Mouse (Mus musculus) midbrain, embryonic 10.5 days (tissue): ENCODE results near the gene Magoh. TPM values are rescaled to one million over a fixed set of nuclear protein-coding genes. Genes with fewer than 3 reads are reported as not detected.

Source experiments
- DNase-seq: peaks from one replicate; pipeline ENCODE4 v3.0.0-alpha.2; 2017; ENCODE audit warnings: low spot score
- H3K27ac ChIP-seq: fragments of 300-500 bp; sonication (generic); replicated peaks from 2 replicates; pipeline ENCODE4 v1.5.1; 2016; ENCODE audit warnings: mild to moderate bottlenecking
- H3K27me3 ChIP-seq: fragments of 300-500 bp; sonication (generic); 2 replicates; pipeline ENCODE4 v1.6.1; 2016; ENCODE audit warnings: low read depth, mild to moderate bottlenecking; ENCODE audit not compliant: poor library complexity, severe bottlenecking
- H3K36me3 ChIP-seq: fragments of 300-500 bp; sonication (generic); 2 replicates; pipeline ENCODE4 v1.6.1; 2016; ENCODE audit warnings: mild to moderate bottlenecking, moderate library complexity
- H3K4me1 ChIP-seq: fragments of 300-500 bp; sonication (generic); 2 replicates; pipeline ENCODE4 v1.6.1; 2016
- H3K4me3 ChIP-seq: fragments of 300-500 bp; sonication (generic); 2 replicates; pipeline ENCODE4 v1.5.1; 2016; ENCODE audit warnings: mild to moderate bottlenecking, moderate library complexity
- H3K9me3 ChIP-seq: fragments of 300-500 bp; sonication (generic); replicated peaks from 2 replicates; pipeline ENCODE4 v1.6.1; 2016; ENCODE audit warnings: mild to moderate bottlenecking
- WGBS: fragments of 180-500 bp; shearing (Covaris S2); methylation state at CpG from one replicate; pipeline ENCODE4 v1.1.7; 2016; 5-methylcytosine and 5-hydroxymethylcytosine counted together
- polyA plus RNA-seq: library from polyadenylated mRNA; unstranded; fragments of >200 nt; fragmentation: Nextera tagmentation; extraction: Ambion mirVana; gene quantifications from 2 replicates; pipeline ENCODE4 v1.2.1, GENCODE M21; 2016

Magoh gene
- polyA plus RNA-seq, 1 experiment from 2014 or later = 263 TPM

- H3K4me1 ChIP-seq = no peaks in the 10 kb centered on the region
- H3K4me3 ChIP-seq = no peak overlapping the region
- H3K36me3 ChIP-seq = peaks cover 64% of the 10 kb centered on the region
- no peak overlapping the region for H3K27ac ChIP-seq
- no peaks in the 10 kb centered on the region for H3K9me3 ChIP-seq
- no peak for DNase-seq
- H3K27me3 ChIP-seq = no peaks in the 10 kb centered on the region
- 90% methylated on average over 5 of the region's 5 CpGs for WGBS
Measured at GRCm38 (mm10) chr4:107899211-107899927, 19.8 kb downstream of the Magoh start.

- H3K36me3 ChIP-seq = peaks cover 64% of the 10 kb centered on the region
- no peak for DNase-seq
- WGBS = 88% methylated on average over 3 of the region's 3 CpGs
Measured at GRCm38 (mm10) chr4:107900206-107900605, 20.7 kb downstream of the Magoh start.

GRCm38 (mm10) chr4:107904252-107904651 lies 24.7 kb downstream of the Magoh start:
- no peak for DNase-seq
- 94% methylated on average over 10 of the region's 10 CpGs for WGBS

More at GRCm38 (mm10) chr4:107900206-107900605, 20.7 kb downstream of the Magoh start:
- no peaks in the 10 kb centered on the region for H3K9me3 ChIP-seq
- no peak overlapping the region for H3K4me3 ChIP-seq
- H3K4me1 ChIP-seq = no peaks in the 10 kb centered on the region
- H3K27me3 ChIP-seq = no peaks in the 10 kb centered on the region
- no peak overlapping the region for H3K27ac ChIP-seq

GRCm38 (mm10) chr4:107906561-107906960 lies 27.0 kb downstream of the Magoh start:
- no peak for DNase-seq
- H3K4me3 ChIP-seq = no peak overlapping the region
- no peak overlapping the region for H3K27ac ChIP-seq
- no peaks in the 10 kb centered on the region for H3K9me3 ChIP-seq
- 90% methylated on average over 9 of the region's 9 CpGs for WGBS
- H3K27me3 ChIP-seq = no peaks in the 10 kb centered on the region
- H3K4me1 ChIP-seq = no peaks in the 10 kb centered on the region
- peaks cover 88% of the 10 kb centered on the region for H3K36me3 ChIP-seq

More at GRCm38 (mm10) chr4:107904252-107904651, 24.7 kb downstream of the Magoh start:
- peaks cover 65% of the 10 kb centered on the region for H3K36me3 ChIP-seq
- H3K4me3 ChIP-seq = no peak overlapping the region
- H3K27ac ChIP-seq = no peak overlapping the region
- H3K9me3 ChIP-seq = no peaks in the 10 kb centered on the region
- H3K4me1 ChIP-seq = no peaks in the 10 kb centered on the region
- no peaks in the 10 kb centered on the region for H3K27me3 ChIP-seq

GRCm38 (mm10) chr4:107910020-107910419 lies 30.5 kb downstream of the Magoh start:
- Histone ChIP-seq H3K27ac (no peak overlapping the region), H3K27me3 (no peaks in the 10 kb centered on the region), H3K4me3 (no peak overlapping the region), H3K36me3 (peaks cover 85% of the 10 kb centered on the region), H3K4me1 (no peaks in the 10 kb centered on the region), H3K9me3 (no peaks in the 10 kb centered on the region)
- DNase-seq = no peak
- 91% methylated on average over 4 of the region's 4 CpGs for WGBS

GRCm38 (mm10) chr4:107920336-107920735 lies 40.8 kb downstream of the Magoh start:
- WGBS = 93% methylated on average over 2 of the region's 2 CpGs
- H3K9me3 ChIP-seq = no peaks in the 10 kb centered on the region
- H3K4me3 ChIP-seq = no peak overlapping the region
- DNase-seq = no peak
- no peak overlapping the region for H3K27ac ChIP-seq
- no peaks in the 10 kb centered on the region for H3K27me3 ChIP-seq
- peaks cover 18% of the 10 kb centered on the region for H3K4me1 ChIP-seq
- peaks cover 9% of the 10 kb centered on the region; the same call in 1 of the 2 replicates for H3K36me3 ChIP-seq

GRCm38 (mm10) chr4:107921152-107921695 lies 41.7 kb downstream of the Magoh start:
- Histone ChIP-seq H3K9me3 (no peaks in the 10 kb centered on the region), H3K27ac (no peak overlapping the region), H3K27me3 (no peaks in the 10 kb centered on the region), H3K4me3 (no peak overlapping the region), H3K36me3 (peaks cover 9% of the 10 kb centered on the region; the same call in 1 of the 2 replicates), H3K4me1 (peaks cover 18% of the 10 kb centered on the region)
- WGBS = 93% methylated on average over 8 of the region's 8 CpGs
- no peak for DNase-seq

- no peaks in the 10 kb centered on the region for H3K9me3 ChIP-seq
- H3K27me3 ChIP-seq = no peaks in the 10 kb centered on the region
- no peak for DNase-seq
- 0 out of 2 replicates have a peak overlapping the region, but pooled peaks have one; percentile 23 for H3K27ac ChIP-seq
- WGBS = 71% methylated on average over 4 of the region's 4 CpGs
- H3K4me3 ChIP-seq = peak overlapping the region; percentile 87
- H3K36me3 ChIP-seq = peaks cover 9% of the 10 kb centered on the region; the same call in 1 of the 2 replicates
- peaks cover 18% of the 10 kb centered on the region for H3K4me1 ChIP-seq
Measured at GRCm38 (mm10) chr4:107921952-107922351, 42.4 kb downstream of the Magoh start.

- peak within 1 kb of the TSS; percentile 92 for H3K27ac ChIP-seq
- H3K4me1 ChIP-seq = peaks cover 18% of the 10 kb centered on the region
- peak; percentile 96 for DNase-seq
- WGBS = 2% methylated on average over 38 of the region's 38 CpGs
- H3K36me3 ChIP-seq = peaks cover 9% of the 10 kb centered on the region; the same call in 1 of the 2 replicates
- no peaks in the 10 kb centered on the region for H3K27me3 ChIP-seq
- H3K9me3 ChIP-seq = no peaks in the 10 kb centered on the region
- peak within 1 kb of the TSS; percentile 87 for H3K4me3 ChIP-seq
Measured at GRCm38 (mm10) chr4:107923145-107923802, 43.7 kb downstream of the Magoh start, which contains the start of gene Cpt2. TSS of gene Cpt2 (minus strand) at chr4:107923610.

- 52% methylated on average over 7 of the region's 7 CpGs for WGBS
- Histone ChIP-seq H3K27me3 (no peaks in the 10 kb centered on the region), H3K36me3 (peaks cover 8% of the 10 kb centered on the region; the same call in 1 of the 2 replicates), H3K4me3 (peak overlapping the region; percentile 87), H3K4me1 (peaks cover 18% of the 10 kb centered on the region), H3K9me3 (no peaks in the 10 kb centered on the region), H3K27ac (peak overlapping the region; percentile 92)
- no peak for DNase-seq
Measured at GRCm38 (mm10) chr4:107923803-107924194, 44.2 kb downstream of the Magoh start.

- 70% methylated on average over 2 of the region's 2 CpGs for WGBS
- Histone ChIP-seq H3K27me3 (no peaks in the 10 kb centered on the region), H3K4me3 (no peak overlapping the region), H3K27ac (no peak overlapping the region), H3K4me1 (no peaks in the 10 kb centered on the region), H3K9me3 (no peaks in the 10 kb centered on the region), H3K36me3 (no peaks in the 10 kb centered on the region)
- DNase-seq = no peak
Measured at GRCm38 (mm10) chr4:107928269-107928668, 48.7 kb downstream of the Magoh start.

- Histone ChIP-seq H3K36me3 (no peaks in the 10 kb centered on the region), H3K9me3 (no peaks in the 10 kb centered on the region), H3K4me1 (no peaks in the 10 kb centered on the region), H3K27ac (no peak overlapping the region), H3K27me3 (no peaks in the 10 kb centered on the region), H3K4me3 (no peak overlapping the region)
- WGBS = 81% methylated on average over 2 of the region's 2 CpGs
- no peak for DNase-seq
Measured at GRCm38 (mm10) chr4:107928726-107929125, 49.2 kb downstream of the Magoh start.

GRCm38 (mm10) chr4:107931453-107931852 lies 51.9 kb downstream of the Magoh start:
- DNase-seq = no peak

More at GRCm38 (mm10) chr4:107931453-107931852, 51.9 kb downstream of the Magoh start:
- Histone ChIP-seq H3K4me1 (no peaks in the 10 kb centered on the region), H3K4me3 (no peak overlapping the region), H3K27me3 (no peaks in the 10 kb centered on the region), H3K9me3 (no peaks in the 10 kb centered on the region), H3K27ac (no peak overlapping the region), H3K36me3 (no peaks in the 10 kb centered on the region)
- 81% methylated on average over 3 of the region's 3 CpGs for WGBS
